Mouse (Mus musculus): ENCODE results near the gene Tuba8. TPM values are rescaled to one million over a fixed set of nuclear protein-coding genes. Genes with fewer than 3 reads are reported as not detected.

Tuba8 gene
- polyA plus RNA-seq, 1 experiment = 1.8 TPM

DNA sequence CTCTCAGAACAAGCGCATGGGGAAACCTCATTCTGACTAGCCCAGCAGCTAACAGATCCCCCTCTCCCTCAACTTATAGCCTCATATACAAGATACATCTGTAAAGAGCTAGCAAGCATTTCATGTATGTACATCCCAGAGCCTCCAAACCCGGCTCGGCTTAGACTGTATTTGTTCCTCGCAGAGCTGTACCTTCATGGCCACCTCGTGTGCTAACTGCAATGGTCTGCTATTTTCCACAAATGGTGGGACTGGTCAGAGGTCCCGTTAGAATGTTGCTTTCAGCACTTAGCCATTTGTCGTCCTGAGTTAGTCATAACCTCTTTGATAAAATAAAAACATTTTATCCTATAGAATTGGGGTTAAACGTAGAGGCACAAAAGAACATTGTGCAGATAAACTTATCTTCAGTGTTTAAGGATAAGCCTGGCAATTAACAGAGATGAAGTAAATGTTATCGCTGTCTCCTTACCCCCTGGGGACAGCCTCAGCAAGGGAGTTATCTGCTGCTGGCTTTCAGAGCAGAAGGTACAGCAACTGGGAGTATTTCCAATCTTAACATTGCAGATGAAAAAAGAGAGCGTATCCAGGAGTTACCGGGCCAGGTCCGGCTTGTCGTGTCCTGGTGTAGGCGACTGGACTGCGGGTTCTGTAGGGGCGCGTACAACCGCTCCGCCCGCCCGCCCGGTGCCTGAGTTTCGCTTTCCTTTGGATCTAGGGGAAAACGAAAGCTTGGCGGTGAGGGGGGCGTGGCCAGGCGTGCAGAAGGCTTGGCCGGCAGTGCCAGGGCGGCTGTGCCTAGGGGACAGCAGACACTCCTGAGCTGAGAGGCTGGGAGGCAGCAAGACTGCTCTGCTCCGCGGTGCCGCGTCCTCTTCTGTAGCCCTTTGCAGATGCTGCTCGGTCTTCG is 34.9 kb downstream of the Tuba8 start, which contains the start of gene Usp18:
Gene Usp18, plus strand, starts transcription at position 780 of the 910 bp plus-strand sequence.
- TF ChIP-seq POLR2A (IDR thresholded peaks at IDR 0.05; ENCODE audit: low read depth, low read length) (peak; percentile 98), CTCF (IDR thresholded peaks at IDR 0.05; ENCODE audit: borderline replicate concordance, insufficient read depth, low read length) (no peak)
- H3K4me3 ChIP-seq (ENCODE audit: insufficient read depth, low read length) = peak within 1 kb of the TSS; percentile 84

GRCm38 (mm10) chr6:121246037-121246361 is 35.5 kb downstream of the Tuba8 start:
- Histone ChIP-seq H3K27ac (ENCODE audit: insufficient read depth, low read length) (no peak overlapping the region), H3K4me1 (ENCODE audit: control insufficient read depth, insufficient read depth, low read length) (no peaks in the 10 kb centered on the region; the same call in 1 of the 2 replicates), H3K4me3 (ENCODE audit: insufficient read depth, low read length) (peak overlapping the region; percentile 84)
- TF ChIP-seq POLR2A (IDR thresholded peaks at IDR 0.05; ENCODE audit: low read depth, low read length) (no peak), CTCF (IDR thresholded peaks at IDR 0.05; ENCODE audit: borderline replicate concordance, insufficient read depth, low read length) (no peak)

More for the DNA sequence above, 34.9 kb downstream of the Tuba8 start, which contains the start of gene Usp18:
- H3K4me1 ChIP-seq (ENCODE audit: control insufficient read depth, insufficient read depth, low read length) = no peaks in the 10 kb centered on the region; the same call in 1 of the 2 replicates
- H3K27ac ChIP-seq (ENCODE audit: insufficient read depth, low read length) = no peak within 1 kb of the TSS

DNA sequence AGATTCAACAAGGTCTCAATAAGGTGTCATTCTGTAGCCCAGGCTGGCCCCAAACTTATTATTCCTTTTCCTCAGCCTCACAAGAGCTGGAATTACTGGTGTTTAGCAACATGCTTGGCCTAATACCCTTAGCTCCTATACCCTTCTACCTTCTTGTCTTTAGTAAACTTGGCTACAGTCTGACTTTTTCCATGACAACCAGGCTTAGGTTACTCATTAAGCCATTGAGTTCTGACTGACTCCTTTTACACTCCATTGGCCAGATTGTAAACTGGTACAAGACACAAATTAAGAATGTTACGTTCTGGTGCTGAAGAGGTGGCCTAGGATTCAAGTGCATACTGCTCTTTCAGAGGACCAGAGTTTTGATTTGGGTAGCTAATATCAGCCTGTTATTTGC is 39.9 kb downstream of the Tuba8 start:
- no peaks in the 10 kb centered on the region; the same call in 1 of the 2 replicates for H3K4me1 ChIP-seq (ENCODE audit: control insufficient read depth, insufficient read depth, low read length)
- TF ChIP-seq CTCF (IDR thresholded peaks at IDR 0.05; ENCODE audit: borderline replicate concordance, insufficient read depth, low read length) (no peak), POLR2A (IDR thresholded peaks at IDR 0.05; ENCODE audit: low read depth, low read length) (no peak)
- no peak overlapping the region for H3K4me3 ChIP-seq (ENCODE audit: insufficient read depth, low read length)
- no peak overlapping the region for H3K27ac ChIP-seq (ENCODE audit: insufficient read depth, low read length)

- TF ChIP-seq POLR2A (IDR thresholded peaks at IDR 0.05; ENCODE audit: low read depth, low read length) (no peak), CTCF (IDR thresholded peaks at IDR 0.05; ENCODE audit: borderline replicate concordance, insufficient read depth, low read length) (no peak)
- Histone ChIP-seq H3K4me3 (ENCODE audit: insufficient read depth, low read length) (no peak overlapping the region), H3K4me1 (ENCODE audit: control insufficient read depth, insufficient read depth, low read length) (no peaks in the 10 kb centered on the region; the same call in 1 of the 2 replicates), H3K27ac (ENCODE audit: insufficient read depth, low read length) (no peak overlapping the region)
These were observed 40.8 kb downstream of the Tuba8 start for GRCm38 (mm10) chr6:121251256-121251655.

GRCm38 (mm10) chr6:121260548-121260947 is 50.1 kb downstream of the Tuba8 start:
- TF ChIP-seq CTCF (IDR thresholded peaks at IDR 0.05; ENCODE audit: borderline replicate concordance, insufficient read depth, low read length) (no peak), POLR2A (IDR thresholded peaks at IDR 0.05; ENCODE audit: low read depth, low read length) (no peak)
- H3K4me1 ChIP-seq (ENCODE audit: control insufficient read depth, insufficient read depth, low read length) = no peaks in the 10 kb centered on the region
- no peak overlapping the region for H3K4me3 ChIP-seq (ENCODE audit: insufficient read depth, low read length)
- no peak overlapping the region for H3K27ac ChIP-seq (ENCODE audit: insufficient read depth, low read length)

DNA sequence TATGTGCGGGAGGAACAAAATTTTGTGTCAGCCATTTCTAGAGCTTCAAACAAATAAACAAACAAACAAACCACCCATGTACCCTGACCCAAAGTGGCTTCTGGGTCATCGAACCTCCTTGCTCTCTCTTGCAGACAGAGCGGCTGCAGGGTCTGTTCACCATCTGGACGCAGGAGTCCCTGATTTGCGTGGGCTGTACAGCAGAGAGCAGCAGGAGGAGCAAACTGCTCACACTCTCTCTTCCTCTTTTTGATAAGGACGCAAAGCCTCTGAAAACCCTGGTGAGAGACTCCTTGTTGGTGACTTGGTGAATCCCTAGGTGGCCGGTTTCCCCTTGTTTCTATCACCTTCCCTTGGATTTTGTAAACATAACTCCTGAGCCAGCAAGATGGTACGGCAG is 50.7 kb downstream of the Tuba8 start:
- TF ChIP-seq CTCF (IDR thresholded peaks at IDR 0.05; ENCODE audit: borderline replicate concordance, insufficient read depth, low read length) (no peak), POLR2A (IDR thresholded peaks at IDR 0.05; ENCODE audit: low read depth, low read length) (no peak)

GRCm38 (mm10) chr6:121262004-121262403 is 51.5 kb downstream of the Tuba8 start:
- TF ChIP-seq POLR2A (IDR thresholded peaks at IDR 0.05; ENCODE audit: low read depth, low read length) = no peak
- TF ChIP-seq CTCF (IDR thresholded peaks at IDR 0.05; ENCODE audit: borderline replicate concordance, insufficient read depth, low read length) = no peak
- Histone ChIP-seq H3K4me3 (ENCODE audit: insufficient read depth, low read length) (no peak overlapping the region), H3K4me1 (ENCODE audit: control insufficient read depth, insufficient read depth, low read length) (no peaks in the 10 kb centered on the region), H3K27ac (ENCODE audit: insufficient read depth, low read length) (no peak overlapping the region)

More for the DNA sequence above, 50.7 kb downstream of the Tuba8 start:
- Histone ChIP-seq H3K27ac (ENCODE audit: insufficient read depth, low read length) (no peak overlapping the region), H3K4me3 (ENCODE audit: insufficient read depth, low read length) (no peak overlapping the region), H3K4me1 (ENCODE audit: control insufficient read depth, insufficient read depth, low read length) (no peaks in the 10 kb centered on the region)

DNA sequence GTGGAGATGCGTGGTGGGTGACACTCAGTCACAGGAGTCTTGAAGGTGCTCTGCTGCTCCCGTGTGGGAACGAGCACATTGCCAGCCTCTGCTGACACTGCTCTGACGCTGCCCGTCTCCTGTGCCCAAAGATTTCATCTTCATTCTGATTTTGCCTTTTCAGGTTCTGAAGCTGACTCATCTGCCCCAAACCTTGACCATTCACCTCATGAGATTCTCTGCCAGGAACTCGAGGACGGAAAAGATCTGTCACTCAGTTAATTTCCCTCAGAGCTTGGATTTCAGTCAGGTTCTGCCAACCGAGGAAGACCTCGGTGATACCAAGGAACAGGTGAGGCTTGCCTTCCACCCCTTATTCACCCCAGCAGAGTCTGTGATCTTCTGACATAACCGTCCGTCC is 52.0 kb downstream of the Tuba8 start:
- H3K4me3 ChIP-seq (ENCODE audit: insufficient read depth, low read length) = no peak overlapping the region
- no peak overlapping the region for H3K27ac ChIP-seq (ENCODE audit: insufficient read depth, low read length)
- TF ChIP-seq POLR2A (IDR thresholded peaks at IDR 0.05; ENCODE audit: low read depth, low read length) = no peak
- TF ChIP-seq CTCF (IDR thresholded peaks at IDR 0.05; ENCODE audit: borderline replicate concordance, insufficient read depth, low read length) = no peak
- no peaks in the 10 kb centered on the region for H3K4me1 ChIP-seq (ENCODE audit: control insufficient read depth, insufficient read depth, low read length)

DNA sequence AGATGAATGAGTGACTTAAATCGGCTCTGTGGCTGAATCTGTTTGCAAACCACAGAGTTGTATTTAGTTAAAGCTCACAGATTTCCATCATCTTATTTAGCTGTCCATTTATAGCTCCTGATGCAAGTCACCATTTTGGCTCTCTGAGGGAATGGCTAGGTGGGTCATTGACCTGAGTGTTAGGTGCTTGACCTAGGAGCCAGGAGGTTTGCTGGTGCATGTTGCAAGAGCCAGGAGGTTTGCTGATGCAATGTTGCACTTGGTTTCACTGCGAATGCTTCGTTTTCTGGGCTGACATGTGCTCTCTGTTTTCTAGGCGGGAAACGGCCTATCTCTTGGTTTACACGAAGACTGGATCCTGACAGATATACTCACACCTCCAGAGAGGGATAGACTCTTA is 59.7 kb downstream of the Tuba8 start:
- Histone ChIP-seq H3K4me3 (ENCODE audit: insufficient read depth, low read length) (no peak overlapping the region), H3K4me1 (ENCODE audit: control insufficient read depth, insufficient read depth, low read length) (no peaks in the 10 kb centered on the region), H3K27ac (ENCODE audit: insufficient read depth, low read length) (no peak overlapping the region)
- TF ChIP-seq POLR2A (IDR thresholded peaks at IDR 0.05; ENCODE audit: low read depth, low read length) (no peak), CTCF (IDR thresholded peaks at IDR 0.05; ENCODE audit: borderline replicate concordance, insufficient read depth, low read length) (no peak)

DNA sequence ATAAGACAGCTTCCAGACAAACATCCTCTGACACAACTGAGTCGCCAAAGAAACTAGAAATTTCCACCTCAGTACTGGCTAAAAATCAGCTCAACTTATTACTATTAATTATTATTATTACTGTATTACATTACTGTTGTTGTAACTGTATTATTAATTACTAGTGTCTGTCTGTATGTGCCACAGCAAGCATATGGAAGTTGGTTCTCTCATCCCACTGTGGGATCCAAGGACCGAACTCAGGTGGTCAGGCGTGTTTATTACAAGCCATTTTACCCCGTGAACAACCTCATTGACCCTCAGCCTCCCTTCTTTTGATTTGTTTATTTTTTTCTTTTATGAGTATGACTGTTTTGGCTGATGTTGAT is 61.2 kb downstream of the Tuba8 start:
- no peak overlapping the region for H3K4me3 ChIP-seq (ENCODE audit: insufficient read depth, low read length)
- H3K27ac ChIP-seq (ENCODE audit: insufficient read depth, low read length) = no peak overlapping the region
- no peaks in the 10 kb centered on the region for H3K4me1 ChIP-seq (ENCODE audit: control insufficient read depth, insufficient read depth, low read length)
- TF ChIP-seq POLR2A (IDR thresholded peaks at IDR 0.05; ENCODE audit: low read depth, low read length) = no peak
- no peak for TF ChIP-seq CTCF (IDR thresholded peaks at IDR 0.05; ENCODE audit: borderline replicate concordance, insufficient read depth, low read length)
